Mouse (Mus musculus) hindbrain, embryonic 14.5 days (tissue): ENCODE results near the gene Fam214b. TPM values are rescaled to one million over a fixed set of nuclear protein-coding genes. Genes with fewer than 3 reads are reported as not detected.

Experiments used
- ATAC-seq: fragments of 200-750 bp; cut with Nextera tagmentation; 2 replicates; pipeline ENCODE4 v1.8.0; 2017; ENCODE audit warnings: moderate number of reproducible peaks, mild to moderate bottlenecking, moderate TSS enrichment, moderate library complexity; ENCODE audit not compliant: low FRiP score
- DNase-seq: peaks from one replicate; pipeline ENCODE4 v3.0.0-alpha.2; 2015; ENCODE audit warnings: low spot score
- H3K27ac ChIP-seq: fragments of 300-500 bp; sonication (generic); 2 replicates; pipeline ENCODE4 v1.5.1; 2014; ENCODE audit warnings: mild to moderate bottlenecking, moderate library complexity
- H3K27me3 ChIP-seq: fragments of 300-500 bp; sonication (generic); 2 replicates; pipeline ENCODE4 v1.6.1; 2014; ENCODE audit warnings: mild to moderate bottlenecking, low read length, mixed read lengths; ENCODE audit not compliant: control insufficient read depth, insufficient read depth
- H3K36me3 ChIP-seq: fragments of 300-500 bp; sonication (generic); replicated peaks from 2 replicates; pipeline ENCODE4 v1.6.1; 2014; ENCODE audit not compliant: control insufficient read depth, insufficient read depth
- H3K4me1 ChIP-seq: fragments of 300-500 bp; sonication (generic); replicated peaks from 2 replicates; pipeline ENCODE4 v1.6.1; 2014; ENCODE audit warnings: antibody characterized with exemption, low read length, mixed read lengths; ENCODE audit not compliant: control insufficient read depth, insufficient read depth
- H3K4me2 ChIP-seq: fragments of 300-500 bp; sonication (generic); replicated peaks from 2 replicates; pipeline ENCODE4 v1.6.1; 2014; ENCODE audit warnings: mild to moderate bottlenecking, moderate library complexity
- H3K4me3 ChIP-seq: fragments of 300-500 bp; sonication (generic); replicated peaks from 2 replicates; pipeline ENCODE4 v1.5.1; 2014; ENCODE audit warnings: mild to moderate bottlenecking, low read length
- H3K9ac ChIP-seq: fragments of 300-500 bp; sonication (generic); 2 replicates; pipeline ENCODE4 v1.6.1; 2014
- H3K9me3 ChIP-seq: fragments of 300-500 bp; sonication (generic); 2 replicates; pipeline ENCODE4 v1.6.1; 2016; ENCODE audit warnings: low read length; ENCODE audit not compliant: control insufficient read depth
- WGBS: fragments of 180-500 bp; shearing (Covaris S2); extraction: QIAGEN DNeasy Blood & Tissue Kit; methylation state at CpG from one replicate; pipeline ENCODE4 v1.1.7; 2014; 5-methylcytosine and 5-hydroxymethylcytosine counted together
- polyA plus RNA-seq: library from polyadenylated mRNA; unstranded; fragments of >200 nt; fragmentation: Nextera tagmentation; extraction: Ambion mirVana; gene quantifications from 2 replicates; pipeline ENCODE4 v1.2.1, GENCODE M21; 2014

Gene Fam214b
- polyA plus RNA-seq, 1 experiment from 2014 or later = 22.6 TPM

DNA sequence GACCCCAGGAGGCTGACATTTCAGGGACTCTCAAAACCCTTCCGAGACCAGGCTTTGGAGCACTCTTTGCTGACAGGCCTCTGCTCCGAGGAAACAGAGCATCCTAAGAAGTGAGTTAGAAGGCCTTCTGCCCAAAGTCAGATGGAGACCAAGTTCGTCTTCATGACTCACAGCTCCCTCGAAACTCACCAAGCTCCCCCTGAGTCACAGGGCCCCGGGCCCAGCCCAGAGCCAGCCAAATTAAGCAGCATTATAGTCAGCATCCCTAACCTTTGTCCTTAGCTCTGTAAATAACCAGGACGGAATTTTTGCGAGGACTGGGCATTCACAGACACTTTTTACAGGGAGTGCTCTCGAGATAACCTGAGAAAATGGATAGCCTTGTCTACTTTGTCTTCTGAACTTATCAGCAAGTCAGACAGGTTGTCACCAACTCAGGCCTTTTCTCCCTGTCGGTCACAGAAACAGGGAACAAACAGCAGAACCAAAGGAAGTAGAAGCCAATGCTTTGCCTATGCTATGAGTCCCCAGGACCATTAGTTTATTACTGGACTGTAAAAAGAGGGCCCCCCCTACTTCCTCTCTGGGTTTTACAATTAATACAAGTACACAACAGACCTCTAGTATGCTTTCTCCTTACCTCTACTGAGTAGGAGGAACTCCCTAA is 5.0 kb downstream of the Fam214b start:
- Histone ChIP-seq H3K4me3 (no peak overlapping the region), H3K27ac (peak overlapping the region; percentile 47), H3K27me3 (no peaks in the 10 kb centered on the region), H3K9me3 (no peaks in the 10 kb centered on the region), H3K4me2 (peak overlapping the region; percentile 27), H3K36me3 (peaks cover 7% of the 10 kb centered on the region), H3K9ac (no peak overlapping the region), H3K4me1 (peaks cover 40% of the 10 kb centered on the region)
- ATAC-seq (no peak), DNase-seq (no peak)
- 69% methylated on average over 9 of the region's 9 CpGs for WGBS

DNA sequence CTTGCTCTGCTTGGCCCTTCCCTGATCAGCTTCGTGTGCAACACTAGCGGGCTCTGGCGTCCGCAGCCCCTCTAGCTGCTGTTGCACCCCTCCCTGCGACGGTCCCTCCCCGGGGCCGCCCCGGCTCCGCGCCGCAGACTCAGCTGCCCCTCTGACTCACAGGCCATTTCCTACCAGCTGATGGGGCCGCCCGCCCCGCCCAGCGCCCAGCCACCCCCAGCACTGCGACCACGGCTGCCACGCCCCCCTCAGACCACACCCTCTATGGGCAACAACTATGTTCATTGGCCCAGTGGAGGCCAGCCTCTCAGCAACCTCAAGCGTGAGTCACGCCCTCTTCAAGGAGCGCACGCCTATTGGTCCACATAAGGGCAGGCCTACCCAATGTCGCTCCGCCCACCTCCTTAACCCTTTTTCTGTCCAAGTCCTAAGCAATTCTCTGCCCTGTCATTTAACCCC is 5.9 kb downstream of the Fam214b start:
- H3K9me3 ChIP-seq = no peaks in the 10 kb centered on the region
- no peaks in the 10 kb centered on the region for H3K27me3 ChIP-seq
- H3K4me1 ChIP-seq = peaks cover 37% of the 10 kb centered on the region
- 1% methylated on average over 25 of the region's 25 CpGs for WGBS
- DNase-seq (peak; percentile 88), ATAC-seq (peak; percentile 97)
- H3K36me3 ChIP-seq = peaks cover 15% of the 10 kb centered on the region
- peak overlapping the region; percentile 81 for H3K27ac ChIP-seq
- H3K4me2 ChIP-seq = peak overlapping the region; percentile 76
- H3K4me3 ChIP-seq = peak overlapping the region; percentile 75
- peak overlapping the region; percentile 84 for H3K9ac ChIP-seq

DNA sequence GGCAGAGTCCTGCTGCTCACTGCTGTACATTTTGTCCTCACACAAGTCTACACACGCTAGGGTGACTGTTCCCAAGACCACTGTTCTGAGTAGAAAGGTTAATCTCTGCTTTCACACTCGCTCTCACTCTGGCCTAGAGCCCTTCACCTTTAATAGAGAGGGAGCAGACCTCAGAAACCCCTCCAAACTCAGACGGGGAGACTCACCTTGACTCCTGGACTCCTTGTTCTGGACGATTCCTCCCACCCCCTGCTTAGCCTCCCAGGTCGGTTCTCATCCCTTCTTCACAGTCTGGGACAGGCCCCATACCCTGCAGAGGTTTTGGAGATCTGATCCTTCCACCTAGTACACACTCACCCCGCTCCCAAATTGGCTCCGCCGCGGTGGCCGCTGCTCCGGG is 6.4 kb downstream of the Fam214b start:
- peak overlapping the region; percentile 81 for H3K27ac ChIP-seq
- peaks cover 21% of the 10 kb centered on the region for H3K36me3 ChIP-seq
- peak overlapping the region; percentile 76 for H3K4me2 ChIP-seq
- under 1% methylated on average over 11 of the region's 11 CpGs for WGBS
- DNase-seq = no peak
- ATAC-seq = no peak; the same call in 1 of the 2 replicates
- H3K4me1 ChIP-seq = peaks cover 32% of the 10 kb centered on the region
- peak overlapping the region; percentile 84 for H3K9ac ChIP-seq
- H3K4me3 ChIP-seq = peak overlapping the region; percentile 75
- H3K27me3 ChIP-seq = no peaks in the 10 kb centered on the region
- H3K9me3 ChIP-seq = no peaks in the 10 kb centered on the region

DNA sequence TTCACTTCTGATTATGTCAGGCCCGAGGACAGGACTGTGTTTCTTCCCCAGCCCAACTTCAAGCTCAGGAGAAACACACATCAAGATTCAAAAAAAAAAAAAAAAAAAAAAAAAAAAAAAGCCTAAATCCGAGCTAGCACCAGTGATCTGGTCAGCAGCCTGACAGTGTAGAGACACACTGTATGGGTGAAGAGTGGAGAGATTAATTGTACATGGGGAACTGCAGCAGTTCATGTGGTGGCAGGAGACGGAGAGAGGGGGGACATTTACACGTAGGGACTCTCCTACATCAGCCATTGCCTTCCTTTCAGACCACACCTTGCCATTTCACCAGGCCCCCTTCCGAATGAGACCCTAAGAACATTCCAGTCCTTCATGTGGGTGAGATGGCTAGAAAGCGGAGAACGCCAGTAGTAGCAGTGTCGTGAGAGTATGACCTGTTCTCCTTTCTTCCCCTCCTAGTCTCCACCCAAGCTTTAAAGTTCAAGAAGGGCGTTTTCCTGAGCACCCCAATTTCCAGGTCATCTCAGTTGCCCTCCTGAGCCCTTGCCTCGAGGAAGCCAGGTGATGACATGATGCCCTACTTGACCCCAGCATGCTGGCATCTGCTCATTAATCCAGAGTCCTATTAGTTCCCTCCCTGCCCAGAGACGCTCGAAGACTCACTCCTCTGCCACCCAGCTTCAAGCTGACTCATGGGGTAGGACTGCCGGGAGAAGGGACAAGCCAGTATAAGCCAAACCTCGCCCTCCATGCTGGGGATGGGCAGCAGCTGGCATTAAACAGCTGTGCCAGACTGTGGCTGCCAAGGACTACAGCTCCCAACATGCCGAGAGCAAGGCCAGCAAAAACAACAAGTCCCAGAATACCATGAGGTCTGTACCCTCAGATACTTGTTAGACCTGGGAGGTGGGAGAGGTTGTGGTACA is 7.2 kb downstream of the Fam214b start:
- H3K4me2 ChIP-seq = peak overlapping the region; percentile 76
- peaks cover 27% of the 10 kb centered on the region for H3K4me1 ChIP-seq
- DNase-seq (peak; percentile 43), ATAC-seq (no peak)
- H3K36me3 ChIP-seq = peaks cover 28% of the 10 kb centered on the region
- no peaks in the 10 kb centered on the region for H3K27me3 ChIP-seq
- H3K9ac ChIP-seq = peak overlapping the region; percentile 84
- 59% methylated on average over 15 of the region's 15 CpGs for WGBS
- H3K27ac ChIP-seq = no peak overlapping the region
- peak overlapping the region; percentile 75 for H3K4me3 ChIP-seq
- H3K9me3 ChIP-seq = no peaks in the 10 kb centered on the region

DNA sequence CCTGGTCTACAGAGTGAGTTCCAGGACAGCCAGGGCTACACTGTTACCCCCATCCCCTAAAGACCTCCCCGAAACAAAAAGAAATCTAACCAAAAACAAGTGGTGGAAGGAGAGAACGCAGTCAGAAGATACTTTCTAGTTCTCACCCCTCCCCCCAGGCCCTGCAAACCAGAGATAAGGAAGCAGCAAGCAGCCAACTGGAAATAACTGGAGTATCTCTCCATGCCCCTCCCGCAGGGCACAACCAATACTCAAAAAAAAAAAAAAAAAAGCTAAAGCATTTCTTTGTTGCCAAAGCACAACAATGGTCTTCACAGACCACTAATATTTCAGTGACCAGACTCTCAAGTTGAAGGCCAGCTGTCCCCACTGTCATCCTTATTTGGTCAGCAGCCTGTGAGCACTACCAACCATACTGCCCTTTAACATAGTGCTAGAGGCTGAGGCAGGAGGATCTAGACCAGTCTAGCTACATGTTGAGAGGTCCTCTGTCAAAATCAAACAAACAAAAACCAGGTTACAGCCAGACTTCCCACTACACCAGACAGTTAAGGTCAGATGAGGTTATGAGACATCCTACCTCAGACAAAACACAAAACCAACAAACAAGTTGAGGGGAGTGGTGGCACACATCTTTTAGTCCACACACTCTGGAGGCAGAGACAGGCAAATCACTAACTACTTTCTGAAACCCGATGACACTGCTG is 8.0 kb downstream of the Fam214b start:
- Histone ChIP-seq H3K4me1 (peaks cover 27% of the 10 kb centered on the region), H3K36me3 (peaks cover 37% of the 10 kb centered on the region), H3K27ac (no peak overlapping the region), H3K9ac (no peak overlapping the region; the same call in 1 of the 2 replicates), H3K27me3 (no peaks in the 10 kb centered on the region), H3K9me3 (no peaks in the 10 kb centered on the region), H3K4me3 (no peak overlapping the region), H3K4me2 (peak overlapping the region; percentile 76)
- DNase-seq = no peak
- no peak for ATAC-seq
- WGBS = 77% methylated on average over 4 of the region's 4 CpGs

DNA sequence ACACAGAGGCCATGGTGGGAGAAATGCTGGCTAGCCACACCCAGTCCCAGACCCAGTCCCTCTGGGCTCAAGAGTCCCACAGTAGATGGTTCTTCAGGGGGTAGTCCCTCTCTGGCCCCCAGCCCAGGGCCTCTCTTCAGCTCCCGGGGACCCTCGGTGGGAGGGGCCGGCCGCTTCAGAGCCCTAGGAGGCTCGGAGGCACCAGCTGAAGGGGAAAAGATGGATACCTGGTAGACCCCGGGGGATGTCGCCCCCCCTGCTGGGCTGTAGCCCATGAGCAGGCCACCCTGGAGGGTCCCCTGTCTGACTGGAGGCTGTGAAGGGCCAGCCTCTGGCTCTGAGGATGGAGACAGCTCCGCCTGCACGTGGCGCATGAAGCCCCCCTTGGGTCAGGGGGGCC is 9.7 kb downstream of the Fam214b start:
- no peak overlapping the region for H3K9ac ChIP-seq
- WGBS = 86% methylated on average over 10 of the region's 10 CpGs

DNA sequence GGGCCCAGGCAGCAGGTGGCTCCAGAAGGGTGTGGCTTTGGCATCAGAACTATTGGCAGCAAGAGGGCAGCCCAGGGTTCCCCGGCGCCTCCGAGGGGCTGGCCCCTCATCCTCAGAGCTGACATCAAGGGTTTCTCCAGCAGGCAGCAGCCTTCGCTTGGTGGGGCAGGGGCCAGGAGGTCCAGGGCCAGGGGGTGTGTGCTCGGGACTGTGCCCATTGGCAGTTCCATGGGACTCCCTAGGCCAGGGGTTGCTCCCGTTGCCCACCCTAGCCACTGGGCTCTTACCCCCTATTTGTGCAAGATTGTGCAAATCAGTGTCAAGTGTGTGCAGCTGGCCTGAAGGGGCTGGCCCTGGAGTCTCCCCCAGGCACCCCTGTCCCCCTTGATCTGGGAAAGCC is 10.2 kb downstream of the Fam214b start:
- ATAC-seq = no peak
- WGBS = 87% methylated on average over 6 of the region's 6 CpGs
- H3K4me1 ChIP-seq = peaks cover 38% of the 10 kb centered on the region

More for the DNA sequence above, 9.7 kb downstream of the Fam214b start:
- ATAC-seq = no peak
- Histone ChIP-seq H3K27me3 (no peaks in the 10 kb centered on the region), H3K4me3 (no peak overlapping the region), H3K9me3 (no peaks in the 10 kb centered on the region), H3K4me2 (no peak overlapping the region), H3K4me1 (peaks cover 38% of the 10 kb centered on the region), H3K27ac (no peak overlapping the region), H3K36me3 (peaks cover 43% of the 10 kb centered on the region)
- DNase-seq = no peak

DNA sequence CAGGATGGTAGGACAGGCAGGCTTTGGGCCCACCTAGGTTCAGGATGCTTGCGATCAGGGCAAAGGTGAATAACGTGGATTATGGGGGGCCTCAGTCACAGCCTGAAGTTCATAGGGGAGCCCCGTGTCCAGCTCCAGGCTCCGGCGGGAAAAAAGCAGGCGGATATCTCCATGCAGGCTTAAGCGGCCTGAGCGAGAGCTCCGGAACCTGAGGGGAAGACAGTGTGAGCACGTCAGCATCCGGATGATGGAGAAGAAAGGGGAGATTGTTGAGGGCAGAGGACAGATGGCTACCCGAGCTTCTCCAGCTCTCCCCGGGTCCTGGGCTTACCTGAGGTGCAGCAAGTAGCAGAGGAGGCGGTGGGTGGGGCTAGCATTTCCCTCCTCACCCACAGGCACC is 12.5 kb downstream of the Fam214b start:
- Histone ChIP-seq H3K4me3 (no peak overlapping the region), H3K9me3 (no peaks in the 10 kb centered on the region), H3K36me3 (peaks cover 56% of the 10 kb centered on the region), H3K9ac (no peak overlapping the region), H3K27ac (no peak overlapping the region), H3K27me3 (no peaks in the 10 kb centered on the region), H3K4me1 (peaks cover 33% of the 10 kb centered on the region), H3K4me2 (no peak overlapping the region)
- DNase-seq = no peak
- 86% methylated on average over 14 of the region's 14 CpGs for WGBS
- ATAC-seq = no peak

More for the DNA sequence above, 10.2 kb downstream of the Fam214b start:
- Histone ChIP-seq H3K4me3 (no peak overlapping the region), H3K9me3 (no peaks in the 10 kb centered on the region), H3K4me2 (no peak overlapping the region), H3K36me3 (peaks cover 43% of the 10 kb centered on the region), H3K9ac (no peak overlapping the region), H3K27me3 (no peaks in the 10 kb centered on the region), H3K27ac (no peak overlapping the region)
- DNase-seq = no peak

DNA sequence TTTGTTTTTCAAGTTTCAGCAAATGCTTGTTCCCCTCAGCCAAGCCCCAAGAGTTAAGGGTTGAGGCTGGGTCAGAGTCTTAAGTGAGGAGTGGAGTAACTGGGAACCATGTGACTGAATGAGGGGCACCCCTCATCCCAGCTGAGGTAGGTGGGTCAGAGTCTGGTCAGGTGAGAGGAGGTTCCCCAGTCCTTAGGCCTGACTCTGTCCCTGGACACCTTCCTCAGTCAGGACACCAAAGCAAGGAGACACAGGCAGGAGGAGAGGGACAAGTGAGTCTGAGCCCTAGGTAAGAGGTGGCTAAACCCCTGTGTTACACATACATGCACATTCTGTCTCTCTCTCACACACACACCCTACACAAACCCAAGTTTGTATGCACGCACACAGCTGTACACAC is 13.5 kb downstream of the Fam214b start:
- Histone ChIP-seq H3K4me3 (no peak overlapping the region), H3K4me2 (no peak overlapping the region), H3K27ac (no peak overlapping the region), H3K9me3 (no peaks in the 10 kb centered on the region), H3K36me3 (peaks cover 66% of the 10 kb centered on the region), H3K9ac (no peak overlapping the region), H3K27me3 (no peaks in the 10 kb centered on the region), H3K4me1 (peaks cover 23% of the 10 kb centered on the region; the same call in 1 of the 2 replicates)
- DNase-seq (no peak), ATAC-seq (no peak)
- WGBS = 88% methylated on average over 1 of the region's 1 CpGs
